Mouse (Mus musculus) heart, postnatal 0 days (tissue): ENCODE results near the gene Grb10. TPM values are rescaled to one million over a fixed set of nuclear protein-coding genes. Genes with fewer than 3 reads are reported as not detected.
A peak's percentile ranks its signal among the peaks of the same experiment; 100 is the strongest.

Experiments
- ATAC-seq: fragments of 200-750 bp; cut with Nextera tagmentation; 2 replicates; pipeline ENCODE4 v1.8.0; 2017; ENCODE audit warnings: low read depth, moderate number of reproducible peaks, moderate library complexity; ENCODE audit not compliant: insufficient read depth
- DNase-seq: peaks from one replicate; pipeline ENCODE4 v3.0.0-alpha.2; 2016; ENCODE audit warnings: low spot score
- H3K27ac ChIP-seq: fragments of 300-500 bp; sonication (generic); 2 replicates; pipeline ENCODE4 v1.5.1; 2014; ENCODE audit warnings: low read depth, mild to moderate bottlenecking
- H3K27me3 ChIP-seq: fragments of 300-500 bp; sonication (generic); 2 replicates; pipeline ENCODE4 v1.6.1; 2014; ENCODE audit warnings: low read length, mixed read lengths; ENCODE audit not compliant: control insufficient read depth, insufficient read depth
- H3K36me3 ChIP-seq: fragments of 300-500 bp; sonication (generic); replicated peaks from 2 replicates; pipeline ENCODE4 v1.6.1; 2014; ENCODE audit warnings: low read length, mixed read lengths; ENCODE audit not compliant: control insufficient read depth, insufficient read depth
- H3K4me1 ChIP-seq: fragments of 300-500 bp; sonication (generic); 2 replicates; pipeline ENCODE4 v1.6.1; 2014; ENCODE audit warnings: antibody characterized with exemption; ENCODE audit not compliant: control insufficient read depth, insufficient read depth
- H3K4me2 ChIP-seq: fragments of 300-500 bp; sonication (generic); 2 replicates; pipeline ENCODE4 v1.6.1; 2014; ENCODE audit warnings: low read depth, mild to moderate bottlenecking, low read length, moderate library complexity
- H3K4me3 ChIP-seq: fragments of 300-500 bp; sonication (generic); 2 replicates; pipeline ENCODE4 v1.5.1; 2014; ENCODE audit warnings: low read depth, low read length
- H3K9ac ChIP-seq: fragments of 300-500 bp; sonication (generic); replicated peaks from 2 replicates; pipeline ENCODE4 v1.6.1; 2014; ENCODE audit warnings: low read depth, low read length, mixed read lengths
- H3K9me3 ChIP-seq: fragments of 300-500 bp; sonication (generic); replicated peaks from 2 replicates; pipeline ENCODE4 v1.6.1; 2016; ENCODE audit warnings: low read length; ENCODE audit not compliant: control insufficient read depth
- CTCF ChIP-seq: IDR thresholded peaks from 2 replicates; pipeline ENCODE4 v1.5.1; 2016; ENCODE audit warnings: antibody characterized with exemption, control low read depth, low read depth
- EP300 ChIP-seq: IDR thresholded peaks from 2 replicates; pipeline ENCODE4 v1.6.1; 2016; ENCODE audit warnings: antibody characterized with exemption, low read depth
- WGBS: fragments of 180-500 bp; shearing (Covaris S2); extraction: QIAGEN DNeasy Blood & Tissue Kit; methylation state at CpG from one replicate; pipeline ENCODE4 v1.1.7; 2014; 5-methylcytosine and 5-hydroxymethylcytosine counted together
- polyA plus RNA-seq: library from polyadenylated mRNA; unstranded; fragments of >200 nt; fragmentation: Nextera tagmentation; extraction: Ambion mirVana; gene quantifications from 2 replicates; pipeline ENCODE4 v1.2.1, GENCODE M21; 2015
- total RNA-seq: library from RNA; depleted of rRNA; stranded (reverse); fragments of >200 nt; gene quantifications from 2 replicates; pipeline ENCODE4 v1.2.3, GENCODE M21; 2014; ENCODE audit warnings: low replicate concordance

The Grb10 gene
- total and polyA plus RNA-seq, 2 experiments from 2014 or later, result 200 to 687 TPM

DNA sequence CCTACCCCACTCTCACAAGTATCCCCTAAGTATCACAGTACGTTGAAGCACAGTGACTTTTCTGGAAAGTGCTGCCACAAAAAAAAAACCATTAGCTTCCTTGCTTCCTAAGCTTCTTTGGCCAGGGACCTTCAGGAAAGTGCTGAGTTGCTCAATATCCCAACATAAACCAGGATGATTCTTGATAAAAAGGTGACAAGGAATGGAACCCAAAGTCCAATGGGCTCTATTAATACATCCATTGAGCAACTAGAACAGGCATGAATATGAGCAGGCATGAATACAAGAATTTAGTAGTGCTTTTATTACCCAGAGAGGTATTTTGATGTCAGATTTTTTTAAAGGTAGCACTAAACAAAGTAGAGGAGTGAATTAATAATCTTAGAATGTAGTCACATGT lies 18.8 kb downstream of the Grb10 start:
- WGBS, result 63% methylated on average over 1 of the region's 1 CpGs
- Histone ChIP-seq H3K27ac (peak overlapping the region; percentile 20; the same call in 1 of the 2 replicates), H3K27me3 (peaks cover 32% of the 10 kb centered on the region), H3K36me3 (0 out of 2 replicates have a peak, but pooled peaks cover 6% of the 10 kb centered on the region), H3K4me2 (no peak overlapping the region), H3K9ac (no peak overlapping the region), H3K4me3 (no peak overlapping the region), H3K4me1 (peaks cover 20% of the 10 kb centered on the region), H3K9me3 (no peaks in the 10 kb centered on the region)
- DNase-seq, result no peak
- no peak for ATAC-seq
- TF ChIP-seq EP300 (no peak), CTCF (no peak)

- Histone ChIP-seq H3K27me3 (peaks cover 21% of the 10 kb centered on the region), H3K36me3 (0 out of 2 replicates have a peak, but pooled peaks cover 6% of the 10 kb centered on the region), H3K4me1 (peaks cover 20% of the 10 kb centered on the region), H3K9ac (no peak overlapping the region), H3K4me3 (no peak overlapping the region), H3K9me3 (no peaks in the 10 kb centered on the region), H3K4me2 (no peak overlapping the region), H3K27ac (peak overlapping the region; percentile 36; the same call in 1 of the 2 replicates)
- TF ChIP-seq CTCF (no peak), EP300 (no peak)
- WGBS, result 56% methylated on average over 4 of the region's 4 CpGs
- DNase-seq (no peak), ATAC-seq (peak; percentile 65)
Observed at GRCm38 (mm10) chr11:12018604-12019003, 19.9 kb downstream of the Grb10 start.

DNA sequence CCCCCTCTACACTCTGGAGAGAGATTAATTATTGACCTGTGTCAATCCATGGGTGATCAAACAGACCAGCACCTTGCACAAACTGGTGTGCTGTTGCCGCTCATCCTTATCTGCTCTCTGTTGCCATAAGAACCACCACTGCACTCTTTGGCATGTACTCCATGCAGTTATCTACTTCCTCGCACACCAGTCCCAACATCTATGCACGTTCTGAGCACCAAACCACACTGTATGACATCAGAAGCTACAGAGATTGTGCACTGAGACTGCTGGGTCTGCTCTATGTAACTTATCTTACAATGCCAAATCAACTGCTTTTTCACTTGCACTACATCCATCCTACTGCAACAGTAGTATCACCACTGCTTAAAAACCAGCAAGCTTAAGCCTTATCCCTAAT lies 28.4 kb downstream of the Grb10 start:
- H3K36me3 ChIP-seq, result 0 out of 2 replicates have a peak, but pooled peaks cover 4% of the 10 kb centered on the region
- DNase-seq, result no peak
- no peaks in the 10 kb centered on the region for H3K27me3 ChIP-seq
- H3K4me2 ChIP-seq, result no peak overlapping the region
- no peak for ATAC-seq
- H3K9ac ChIP-seq, result no peak overlapping the region
- WGBS, result 28% methylated on average over 3 of the region's 3 CpGs
- H3K27ac ChIP-seq, result no peak overlapping the region
- H3K9me3 ChIP-seq, result peaks cover 5% of the 10 kb centered on the region; the same call in 1 of the 2 replicates
- H3K4me3 ChIP-seq, result no peak overlapping the region
- TF ChIP-seq EP300, result no peak
- H3K4me1 ChIP-seq, result peaks cover 13% of the 10 kb centered on the region; the same call in 1 of the 2 replicates

- ATAC-seq (no peak), DNase-seq (no peak)
- Histone ChIP-seq H3K4me2 (no peak overlapping the region), H3K27ac (no peak overlapping the region), H3K4me1 (peaks cover 28% of the 10 kb centered on the region), H3K4me3 (no peak overlapping the region), H3K9ac (no peak overlapping the region), H3K9me3 (no peaks in the 10 kb centered on the region), H3K36me3 (peaks cover 11% of the 10 kb centered on the region; the same call in 1 of the 2 replicates), H3K27me3 (no peaks in the 10 kb centered on the region)
- 77% methylated on average over 4 of the region's 4 CpGs for WGBS
- TF ChIP-seq EP300 (no peak), CTCF (no peak)
Observed at GRCm38 (mm10) chr11:12000293-12000910, 38.1 kb downstream of the Grb10 start.

GRCm38 (mm10) chr11:11998881-11999280 lies 39.6 kb downstream of the Grb10 start:
- no peak for DNase-seq

GRCm38 (mm10) chr11:11997045-11997444 lies 41.4 kb downstream of the Grb10 start:
- Histone ChIP-seq H3K4me1 (peaks cover 56% of the 10 kb centered on the region), H3K9ac (no peak overlapping the region), H3K36me3 (peaks cover 11% of the 10 kb centered on the region; the same call in 1 of the 2 replicates), H3K27ac (peak overlapping the region; percentile 80), H3K4me2 (no peak overlapping the region), H3K4me3 (no peak overlapping the region), H3K9me3 (no peaks in the 10 kb centered on the region), H3K27me3 (no peaks in the 10 kb centered on the region)
- ATAC-seq (peak; percentile 73), DNase-seq (peak; percentile 48)
- 30% methylated on average over 1 of the region's 1 CpGs for WGBS
- no peak for TF ChIP-seq EP300
- no peak for TF ChIP-seq CTCF

More at GRCm38 (mm10) chr11:11998881-11999280, 39.6 kb downstream of the Grb10 start:
- peak; percentile 65 for ATAC-seq
- Histone ChIP-seq H3K27ac (peak overlapping the region; percentile 22), H3K27me3 (no peaks in the 10 kb centered on the region), H3K9ac (no peak overlapping the region), H3K9me3 (no peaks in the 10 kb centered on the region), H3K4me1 (peaks cover 41% of the 10 kb centered on the region), H3K36me3 (peaks cover 11% of the 10 kb centered on the region; the same call in 1 of the 2 replicates), H3K4me3 (no peak overlapping the region), H3K4me2 (no peak overlapping the region)
- TF ChIP-seq CTCF (no peak), EP300 (no peak)
- WGBS, result 35% methylated on average over 3 of the region's 3 CpGs
